Mouse (Mus musculus): Measurements from ENCODE around the gene Garnl3.
A peak's percentile ranks its signal among the peaks of the same experiment; 100 is the strongest.

The Garnl3 gene

GRCm38 (mm10) chr2:33086671-33087363 is 44.6 kb downstream of the Garnl3 start:
- peak; percentile 34 to 49 for DNase-seq

DNA sequence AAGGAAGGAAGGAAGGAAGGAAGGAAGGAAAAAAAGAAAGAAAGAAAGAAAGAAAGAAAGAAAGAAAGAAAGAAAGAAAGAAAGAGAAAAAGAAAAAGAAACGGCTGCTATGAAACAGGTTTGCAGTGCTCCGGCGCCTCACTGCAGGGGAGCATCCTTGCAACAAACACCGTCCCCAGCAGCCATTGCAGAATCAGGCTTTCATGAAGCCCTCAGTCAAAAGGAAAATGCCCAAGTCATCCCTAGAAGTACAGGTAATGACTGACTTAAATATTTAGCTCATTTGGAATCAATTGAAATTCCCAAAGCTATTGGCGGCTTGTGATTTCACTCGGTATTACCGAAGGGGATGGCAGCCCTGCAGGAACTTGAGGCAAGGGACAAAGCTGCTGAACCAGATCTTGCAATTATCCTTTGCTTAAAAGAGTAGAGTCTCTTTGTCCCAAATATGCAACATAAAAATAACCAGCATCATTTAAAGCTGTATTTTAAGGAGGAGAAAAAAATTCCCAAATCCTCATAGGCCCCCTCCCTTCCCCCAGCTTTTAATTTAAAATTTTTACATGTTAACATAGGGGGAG is 45.3 kb downstream of the Garnl3 start:
- DNase-seq: peak; percentile 26 to 37

DNA sequence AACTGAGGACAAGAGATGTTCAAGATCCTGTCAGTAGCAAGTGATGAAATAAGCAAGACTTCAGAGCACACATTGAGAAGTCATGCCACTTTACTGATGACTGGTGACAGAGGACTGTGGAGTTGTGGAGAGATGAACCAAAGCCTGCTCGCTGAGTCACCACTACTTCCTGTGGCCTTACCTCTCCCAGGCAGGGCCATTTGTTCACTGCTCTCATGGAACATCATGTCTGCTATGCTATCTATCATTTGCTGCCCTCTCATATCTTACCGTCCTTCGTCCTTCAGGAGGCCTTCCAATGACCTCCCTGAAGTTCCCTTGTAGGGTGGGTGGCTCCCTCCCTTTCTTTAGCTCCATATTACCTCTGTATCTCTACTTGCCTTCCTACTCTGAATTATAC is 47.2 kb downstream of the Garnl3 start:
- DNase-seq: no peak

- DNase-seq: peak in 1 of 2 experiments; percentile 27
Measured at GRCm38 (mm10) chr2:33080166-33080565, 51.3 kb downstream of the Garnl3 start.

DNA sequence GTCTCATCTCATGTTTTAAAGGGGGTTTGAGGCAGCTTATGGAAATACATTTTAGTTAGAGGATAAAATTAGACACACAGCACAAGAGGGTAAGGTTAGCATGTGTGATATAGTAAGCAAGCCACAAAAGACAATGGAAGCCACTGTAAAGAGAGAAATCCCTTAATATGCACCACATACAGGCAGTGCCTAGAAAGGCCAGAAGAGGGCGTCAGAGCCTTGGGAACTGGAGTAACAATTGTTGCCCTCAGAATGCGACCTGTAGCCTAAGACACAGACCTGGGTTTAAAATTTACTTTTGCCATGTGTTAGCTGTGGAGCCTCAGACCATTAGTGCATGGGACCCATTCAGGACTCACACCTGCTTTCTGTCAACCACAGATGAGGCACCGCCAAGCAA is 54.2 kb downstream of the Garnl3 start:
- DNase-seq: peak; percentile 62 to 63

DNA sequence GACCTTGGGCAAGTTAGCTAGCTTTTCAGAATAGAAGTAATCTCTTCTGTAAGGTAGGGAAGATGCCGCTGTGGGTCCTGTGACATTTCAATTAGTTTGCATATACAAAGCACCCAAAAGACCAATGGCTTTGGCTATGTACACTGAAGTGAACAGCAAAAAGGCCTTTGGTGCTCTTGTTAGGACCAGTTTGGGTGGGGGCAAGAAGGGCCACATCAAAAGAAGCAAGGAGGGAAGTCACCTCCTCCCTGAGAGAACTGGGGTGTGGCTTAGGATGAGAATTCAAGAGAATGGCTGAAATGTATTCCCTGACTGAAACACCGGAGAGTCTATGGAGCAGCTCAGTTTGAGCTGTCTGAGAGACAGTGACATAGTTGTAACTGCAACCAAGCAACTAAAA is 56.5 kb downstream of the Garnl3 start:
- no peak for DNase-seq

DNA sequence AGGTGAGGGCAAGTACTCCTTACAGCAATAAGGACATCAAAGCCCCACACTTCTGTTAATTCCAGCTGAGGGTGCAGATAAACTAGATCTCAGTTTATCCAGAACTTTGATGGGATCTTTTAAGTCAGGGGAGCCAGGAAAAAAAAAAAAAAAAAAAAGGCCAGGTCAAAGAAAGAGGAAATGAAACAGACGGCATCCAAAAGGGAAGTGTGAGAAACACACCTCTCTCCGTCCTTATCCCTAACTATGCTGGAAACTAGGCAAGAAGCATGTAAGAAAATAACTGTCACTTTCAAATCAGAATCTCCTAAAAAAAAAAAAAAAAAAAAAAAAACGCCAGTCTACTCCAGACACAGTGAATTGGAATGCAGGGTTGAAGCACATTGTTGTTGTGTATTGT is 57.3 kb downstream of the Garnl3 start:
- no peak for DNase-seq

DNA sequence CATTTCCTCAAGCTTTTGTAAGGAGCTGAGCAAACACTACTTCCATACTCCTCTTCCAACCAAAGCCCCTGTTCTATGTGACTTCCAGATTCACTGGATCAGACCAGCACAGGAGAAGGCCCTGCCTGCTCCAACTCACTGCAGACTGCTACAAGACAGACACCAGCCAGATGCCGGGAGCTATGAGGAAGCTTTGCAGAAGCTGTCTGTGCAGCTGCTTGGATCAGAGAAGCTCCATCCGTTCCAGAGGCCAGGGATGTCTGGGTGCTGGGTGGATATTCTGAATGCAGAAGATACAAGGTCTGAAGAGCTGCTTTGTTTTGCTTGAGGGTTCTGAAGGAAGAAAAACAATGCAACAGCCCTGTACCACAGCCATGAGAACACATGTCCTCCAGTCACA is 59.1 kb downstream of the Garnl3 start:
- no peak for DNase-seq

GRCm38 (mm10) chr2:33065610-33066009 is 65.8 kb downstream of the Garnl3 start:
- DNase-seq: no peak

DNA sequence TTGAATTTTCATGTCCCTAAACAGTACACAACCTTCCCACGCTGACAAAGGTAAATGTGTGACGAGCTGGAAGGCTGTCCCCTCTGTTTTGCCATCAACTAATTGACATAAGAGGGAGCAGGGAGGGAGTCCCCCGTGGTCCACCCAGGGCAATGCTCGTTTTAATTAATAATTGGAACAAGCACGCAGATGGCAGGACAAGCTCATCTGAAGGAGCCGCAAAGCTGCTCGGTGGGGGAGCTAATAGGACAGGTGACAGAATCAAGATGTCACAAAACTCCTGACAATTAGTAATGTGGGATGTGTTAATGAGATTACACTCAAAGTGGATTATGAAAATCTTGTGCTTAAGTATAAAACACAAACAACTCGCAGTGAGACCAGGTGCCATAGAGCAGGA is 68.7 kb downstream of the Garnl3 start:
- DNase-seq: no peak

GRCm38 (mm10) chr2:33058926-33059325 is 72.5 kb downstream of the Garnl3 start:
- peak; percentile 72 to 78 for DNase-seq

DNA sequence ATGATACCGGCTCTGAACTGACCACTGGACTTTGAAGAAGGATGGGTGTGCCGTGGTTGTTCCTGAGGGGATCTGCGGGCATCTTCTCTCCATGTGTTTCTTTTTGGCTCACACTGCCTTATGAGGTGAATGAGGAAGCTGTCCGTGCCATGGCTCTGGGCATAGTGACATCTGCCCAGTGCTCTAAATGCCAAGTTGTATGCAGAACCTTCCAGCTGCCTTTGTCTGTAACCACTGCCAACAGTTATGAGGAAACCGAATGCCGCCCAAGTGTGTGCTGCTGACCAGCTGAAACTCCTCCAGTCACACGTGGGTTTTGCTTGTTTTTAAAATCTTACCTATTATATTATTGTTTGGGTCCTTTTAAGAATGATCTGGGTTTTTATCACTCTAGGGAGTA is 73.9 kb downstream of the Garnl3 start:
- DNase-seq: no peak

DNA sequence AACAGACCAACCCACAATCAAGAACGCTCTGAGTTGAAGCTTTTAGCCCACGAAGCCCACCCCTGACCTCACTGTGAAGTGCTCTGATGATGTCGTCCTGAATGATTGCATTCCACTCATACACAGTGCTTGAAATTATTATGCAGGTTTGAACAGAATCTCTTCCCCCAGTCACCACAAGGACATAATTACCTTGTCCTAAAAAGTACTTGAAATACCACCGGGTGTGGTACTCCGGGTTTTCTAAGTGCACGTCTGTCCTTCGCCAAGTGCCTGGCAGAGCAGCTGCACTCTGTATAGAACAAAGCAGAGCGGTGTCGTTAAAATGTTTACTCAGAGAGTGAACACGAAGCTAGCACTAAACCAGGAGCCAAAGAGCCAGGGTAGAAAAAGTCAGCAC is 77.5 kb downstream of the Garnl3 start:
- no peak for DNase-seq

- DNase-seq: no peak
Measured at GRCm38 (mm10) chr2:33047360-33047759, 84.1 kb downstream of the Garnl3 start.

DNA sequence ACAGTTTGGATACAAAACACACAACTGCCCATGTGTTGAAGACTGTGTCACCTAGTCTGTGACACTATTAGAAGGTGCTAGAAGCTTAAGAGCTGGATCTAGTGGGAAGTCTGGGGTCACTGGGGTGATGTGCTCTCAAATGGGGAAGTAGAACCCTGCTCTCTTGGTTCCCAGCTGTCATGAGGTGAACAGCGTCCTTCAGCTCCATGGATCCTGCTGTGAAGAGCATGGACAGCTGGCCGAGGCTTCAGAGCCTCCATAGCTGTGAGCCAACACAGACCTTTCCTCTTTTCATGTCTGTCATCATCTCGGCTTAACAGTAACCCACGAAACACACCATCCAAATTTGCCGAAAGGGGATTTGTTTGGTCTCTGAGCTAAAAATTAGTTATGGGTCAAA is 84.5 kb downstream of the Garnl3 start:
- no peak for DNase-seq

GRCm38 (mm10) chr2:33045899-33046298 is 85.6 kb downstream of the Garnl3 start:
- no peak for DNase-seq

DNA sequence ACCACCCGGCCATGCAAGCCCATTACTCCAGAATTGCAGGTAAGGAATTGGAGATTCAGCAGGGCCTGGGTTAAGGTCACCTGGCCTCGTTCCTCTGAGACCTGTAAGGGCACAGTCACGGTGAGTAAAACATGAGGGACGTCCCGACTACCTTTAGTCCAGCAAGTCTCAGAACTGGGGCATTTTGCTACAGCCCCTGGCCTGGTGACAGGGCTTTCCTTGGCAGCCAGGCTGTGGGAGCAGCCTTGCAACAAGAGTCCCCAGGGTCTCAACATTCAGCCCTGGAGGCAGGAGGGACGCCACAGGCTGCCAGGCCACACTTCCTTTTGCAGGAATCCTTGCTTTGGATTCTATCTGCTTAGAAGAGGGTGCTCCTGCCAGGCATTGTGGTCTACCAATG is 88.7 kb downstream of the Garnl3 start:
- DNase-seq: no peak

GRCm38 (mm10) chr2:33041571-33041970 is 89.9 kb downstream of the Garnl3 start:
- DNase-seq: no peak

DNA sequence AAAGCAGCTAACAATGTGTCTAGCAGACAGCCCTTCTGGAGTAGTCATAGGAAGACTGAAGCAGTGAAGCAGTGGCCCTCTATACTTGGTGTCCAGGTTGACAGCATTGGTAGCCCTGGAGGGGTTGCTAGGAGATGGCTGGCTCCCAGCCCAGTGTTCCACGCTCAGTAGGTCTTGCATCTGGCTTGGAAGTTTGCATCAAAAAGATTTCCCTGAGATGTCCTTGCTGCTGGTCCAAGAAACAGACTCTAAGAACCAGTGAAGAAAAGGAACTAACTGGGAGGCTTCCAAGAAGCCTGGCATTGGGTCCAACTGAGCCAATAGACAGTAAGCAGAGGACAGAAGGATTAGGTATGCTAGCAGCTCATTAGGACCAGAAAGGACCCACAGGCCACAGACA is 94.0 kb downstream of the Garnl3 start:
- DNase-seq: no peak

DNA sequence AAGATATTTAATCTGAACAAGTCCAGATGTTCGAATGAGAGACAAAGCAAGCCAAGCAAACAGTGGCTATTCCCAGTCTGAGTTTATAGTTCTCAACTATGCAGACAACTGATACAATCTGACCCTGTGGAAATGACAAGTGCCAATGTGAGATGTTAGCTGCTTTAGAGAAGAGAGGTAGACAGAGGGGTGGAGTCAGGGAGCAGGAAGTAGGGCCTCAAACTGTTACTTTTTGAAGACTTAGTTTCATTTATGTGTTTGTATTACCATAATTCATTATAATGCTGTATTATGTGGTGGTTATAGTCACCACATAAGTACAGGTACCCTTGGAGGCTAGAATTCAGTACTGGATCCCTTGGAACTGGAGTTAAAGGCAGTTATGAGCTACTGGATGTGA is 96.2 kb downstream of the Garnl3 start:
- DNase-seq: no peak

GRCm38 (mm10) chr2:33033281-33033680 is 98.2 kb downstream of the Garnl3 start:
- DNase-seq: peak; percentile 67 to 70

DNA sequence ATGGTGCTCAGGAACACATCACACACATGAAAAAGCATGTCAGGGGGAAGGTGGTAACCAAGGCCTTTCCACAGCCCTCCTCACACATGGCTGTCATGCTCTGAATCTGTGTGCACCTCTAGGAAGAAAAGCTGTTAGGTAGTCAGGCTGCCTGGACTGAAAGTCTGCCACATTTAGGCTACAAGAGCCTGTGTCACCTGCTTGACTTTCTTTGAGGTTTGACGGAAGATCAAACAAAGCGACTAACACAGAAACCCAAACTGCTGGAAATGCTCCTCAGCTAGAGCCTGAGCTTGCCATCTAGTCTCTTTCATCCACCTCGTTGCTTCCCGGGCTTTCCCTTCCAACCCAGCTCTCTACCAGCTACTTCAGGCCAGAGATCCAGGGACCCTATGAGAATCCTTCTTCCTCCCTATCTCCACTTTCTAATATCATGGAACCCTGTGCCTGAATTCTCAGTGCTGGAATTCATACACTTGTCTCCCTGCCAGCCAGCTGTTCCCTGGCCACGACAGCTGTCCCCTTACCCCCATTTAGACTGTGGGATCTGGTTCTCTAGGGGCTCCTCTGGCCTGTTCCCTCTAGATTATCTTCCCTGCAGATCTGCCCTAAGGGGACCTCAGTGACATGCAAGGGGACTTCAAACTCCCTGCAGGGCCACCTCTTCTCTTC is 98.9 kb downstream of the Garnl3 start:
- no peak for DNase-seq

DNA sequence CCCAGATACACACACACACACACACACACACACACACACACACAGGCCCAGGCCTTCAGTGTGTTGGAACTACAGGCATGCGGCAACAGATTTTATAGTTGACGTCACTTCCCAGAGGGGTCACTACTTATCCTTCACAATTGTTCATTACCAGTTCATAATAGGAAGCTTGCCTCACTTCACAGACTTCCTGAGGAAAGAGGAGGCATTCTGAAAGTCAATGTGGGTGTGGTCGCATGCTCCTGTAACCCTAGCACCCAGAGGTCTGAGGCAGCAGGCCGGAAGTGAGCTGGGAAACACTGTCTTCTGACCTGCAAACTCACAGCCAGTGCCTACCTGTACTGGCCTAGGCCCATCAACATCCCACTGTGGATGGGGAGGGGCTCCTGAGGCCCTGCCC is 106.4 kb downstream of the Garnl3 start:
- no peak for DNase-seq

DNA sequence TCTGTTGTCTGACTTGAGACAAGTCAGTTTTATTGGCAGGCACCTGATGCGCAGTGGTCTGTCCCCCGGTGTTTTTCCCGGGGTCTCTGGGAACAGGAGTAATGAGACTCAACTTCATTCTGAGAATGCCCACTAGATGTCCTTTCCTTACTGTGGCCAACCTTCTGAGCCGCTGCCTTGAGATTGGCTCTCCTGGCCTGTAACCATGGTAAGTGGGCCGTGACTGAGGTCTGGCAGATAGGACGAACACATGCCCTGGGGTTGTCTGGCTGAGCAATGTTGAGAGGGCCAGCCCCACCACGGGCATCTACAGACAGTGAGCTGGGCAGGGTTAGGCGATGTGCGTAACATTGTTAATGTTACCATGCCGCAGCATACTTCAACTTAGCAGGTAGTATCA is 106.9 kb downstream of the Garnl3 start:
- no peak for DNase-seq

All from cerebellum, postnatal 36 days (tissue).